Mouse (Mus musculus): ENCODE results near the gene Rtp3. TPM values are rescaled to one million over a fixed set of nuclear protein-coding genes. Genes with fewer than 3 reads are reported as not detected.

Gene Rtp3
- polyA plus RNA-seq (2015; fragmentation: Illumina TruSeq; extraction: RNeasy Lipid Tissue Mini Kit (QIAGEN cat#74804); ENCODE audit: insufficient read depth, low replicate concordance): 1.4 TPM

DNA sequence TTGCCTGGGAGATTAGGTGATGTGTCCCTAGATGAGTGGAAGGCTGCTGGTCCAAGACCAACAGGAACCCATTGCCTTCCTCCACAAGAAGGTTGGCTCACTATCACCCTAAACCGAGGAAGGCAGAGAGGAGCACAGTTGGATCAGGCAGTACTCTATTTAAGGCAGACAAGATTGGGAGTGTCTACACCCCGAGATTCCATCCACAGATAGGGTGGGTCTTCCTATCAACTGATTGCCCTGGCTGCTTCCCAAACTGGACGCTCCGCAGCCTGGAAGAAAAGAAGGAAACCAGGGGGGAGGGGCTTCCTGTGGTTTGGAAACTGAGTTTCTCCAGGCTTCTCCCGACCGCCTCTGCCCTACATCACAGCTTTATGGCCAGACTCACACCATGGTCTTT, at the start of gene Rtp3:
TSS of gene Rtp3 (minus strand) at position 380 of the 400 bp plus-strand sequence.

GRCm38 (mm10) chr9:111019022-111019421, 28.6 kb upstream of the Rtp3 start, which contains the start of gene Ltf:
Gene Ltf, plus strand, starts transcription at chr9:111019271.

GRCm38 (mm10) chr9:110951397-110951796, 39.0 kb downstream of the Rtp3 start, which contains the start of gene Lrrc2:
Gene Lrrc2, plus strand, starts transcription at chr9:110951545.

DNA sequence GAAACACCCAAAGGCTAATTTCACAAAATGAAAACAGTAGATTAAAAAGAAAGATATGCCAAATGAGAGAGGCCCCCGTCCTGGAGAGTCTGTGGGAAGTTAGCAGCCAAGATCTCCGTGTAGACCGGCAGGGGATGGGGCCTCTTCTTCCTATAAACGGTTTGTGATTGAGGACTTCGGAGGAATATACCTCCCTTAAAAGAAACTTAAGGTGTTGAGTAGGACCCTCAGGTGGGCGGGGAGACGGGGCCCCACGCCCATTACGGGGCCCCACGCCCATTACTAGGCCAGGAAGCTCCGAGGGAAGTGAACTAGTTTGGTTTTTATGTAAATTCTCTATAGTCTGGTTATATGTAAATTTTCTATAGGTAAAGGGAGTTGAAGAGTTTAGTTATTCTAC, 44.5 kb downstream of the Rtp3 start, which contains the start of gene Tdgf1:
TSS of gene Tdgf1 (minus strand) at position 233 of the 400 bp plus-strand sequence.

Other genes with a start within 250 kb of the Rtp3 start
- gene Myl3, start 248.7 kb downstream of the Rtp3 start, polyA plus RNA-seq (2015; fragmentation: Illumina TruSeq; extraction: RNeasy Lipid Tissue Mini Kit (QIAGEN cat#74804); ENCODE audit: insufficient read depth, low replicate concordance): not detected
- gene Pth1r, start 243.4 kb downstream of the Rtp3 start, polyA plus RNA-seq (2015; fragmentation: Illumina TruSeq; extraction: RNeasy Lipid Tissue Mini Kit (QIAGEN cat#74804); ENCODE audit: insufficient read depth, low replicate concordance): 1.9 TPM
- not detected for gene Prss42, start 192.4 kb downstream of the Rtp3 start, polyA plus RNA-seq (2015; fragmentation: Illumina TruSeq; extraction: RNeasy Lipid Tissue Mini Kit (QIAGEN cat#74804); ENCODE audit: insufficient read depth, low replicate concordance)
- not detected for gene Prss44, start 176.6 kb downstream of the Rtp3 start, polyA plus RNA-seq (2015; fragmentation: Illumina TruSeq; extraction: RNeasy Lipid Tissue Mini Kit (QIAGEN cat#74804); ENCODE audit: insufficient read depth, low replicate concordance)
- not detected for gene Prss43, start 163.9 kb downstream of the Rtp3 start, polyA plus RNA-seq (2015; fragmentation: Illumina TruSeq; extraction: RNeasy Lipid Tissue Mini Kit (QIAGEN cat#74804); ENCODE audit: insufficient read depth, low replicate concordance)
- not detected for gene Prss45, start 156.0 kb downstream of the Rtp3 start, polyA plus RNA-seq (2015; fragmentation: Illumina TruSeq; extraction: RNeasy Lipid Tissue Mini Kit (QIAGEN cat#74804); ENCODE audit: insufficient read depth, low replicate concordance)
- not detected for gene Prss46, start 146.1 kb downstream of the Rtp3 start, polyA plus RNA-seq (2015; fragmentation: Illumina TruSeq; extraction: RNeasy Lipid Tissue Mini Kit (QIAGEN cat#74804); ENCODE audit: insufficient read depth, low replicate concordance)
- not detected for gene Prss50, start 132.6 kb downstream of the Rtp3 start, polyA plus RNA-seq (2015; fragmentation: Illumina TruSeq; extraction: RNeasy Lipid Tissue Mini Kit (QIAGEN cat#74804); ENCODE audit: insufficient read depth, low replicate concordance)
- 31.4 TPM for gene Als2cl, start 110.7 kb downstream of the Rtp3 start, polyA plus RNA-seq (2015; fragmentation: Illumina TruSeq; extraction: RNeasy Lipid Tissue Mini Kit (QIAGEN cat#74804); ENCODE audit: insufficient read depth, low replicate concordance)
- 7.9 TPM for gene Tmie, start 110.5 kb downstream of the Rtp3 start, polyA plus RNA-seq (2015; fragmentation: Illumina TruSeq; extraction: RNeasy Lipid Tissue Mini Kit (QIAGEN cat#74804); ENCODE audit: insufficient read depth, low replicate concordance)
- gene Fam240a, start 73.7 kb downstream of the Rtp3 start, polyA plus RNA-seq (2015; fragmentation: Illumina TruSeq; extraction: RNeasy Lipid Tissue Mini Kit (QIAGEN cat#74804); ENCODE audit: insufficient read depth, low replicate concordance): 0.66 TPM
- 0.62 TPM for gene Tdgf1, start 44.4 kb downstream of the Rtp3 start, polyA plus RNA-seq (2015; fragmentation: Illumina TruSeq; extraction: RNeasy Lipid Tissue Mini Kit (QIAGEN cat#74804); ENCODE audit: insufficient read depth, low replicate concordance)
- gene Lrrc2, start 39.0 kb downstream of the Rtp3 start, polyA plus RNA-seq (2015; fragmentation: Illumina TruSeq; extraction: RNeasy Lipid Tissue Mini Kit (QIAGEN cat#74804); ENCODE audit: insufficient read depth, low replicate concordance): 0.08 TPM
- 6.9 TPM for gene Ltf, start 28.7 kb upstream of the Rtp3 start, polyA plus RNA-seq (2015; fragmentation: Illumina TruSeq; extraction: RNeasy Lipid Tissue Mini Kit (QIAGEN cat#74804); ENCODE audit: insufficient read depth, low replicate concordance)
- gene Ccrl2, start 66.9 kb upstream of the Rtp3 start, polyA plus RNA-seq (2015; fragmentation: Illumina TruSeq; extraction: RNeasy Lipid Tissue Mini Kit (QIAGEN cat#74804); ENCODE audit: insufficient read depth, low replicate concordance): 7.0 TPM
- 45.6 TPM for gene Lrrfip2, start 127.0 kb upstream of the Rtp3 start, polyA plus RNA-seq (2015; fragmentation: Illumina TruSeq; extraction: RNeasy Lipid Tissue Mini Kit (QIAGEN cat#74804); ENCODE audit: insufficient read depth, low replicate concordance)

All from spleen, adult 10 weeks (tissue).